Mouse (Mus musculus): Measurements from ENCODE around the gene Resp18.

Gene Resp18

DNA sequence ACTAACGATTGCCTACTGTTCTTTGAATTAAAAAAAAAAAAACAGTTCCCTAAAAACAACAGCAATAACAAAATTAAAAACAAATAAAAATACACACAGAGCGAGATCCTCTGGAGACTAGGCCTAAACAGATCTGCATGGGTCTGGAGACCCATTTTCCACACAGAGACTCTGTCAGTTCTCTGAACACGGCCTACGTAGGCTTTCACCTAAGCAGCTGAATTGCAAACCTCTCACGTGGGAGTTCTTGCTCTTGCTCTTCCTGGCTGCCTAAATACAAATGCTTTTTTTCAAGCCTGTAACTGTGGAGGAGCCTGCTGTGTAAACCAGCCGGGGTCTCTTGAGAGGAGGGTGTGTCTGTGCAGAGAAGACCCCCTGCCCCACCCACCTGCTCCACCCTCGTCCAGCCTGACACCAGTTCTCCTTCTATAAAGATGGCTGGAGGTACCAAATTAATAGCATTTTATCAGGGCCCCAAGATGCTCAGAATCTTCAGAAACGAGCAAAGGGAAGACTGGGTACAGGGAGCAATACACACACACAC, 11.7 kb upstream of the Resp18 start:
- peaks cover 29% of the 10 kb centered on the region for H3K4me1 ChIP-seq (replicated peaks; ENCODE audit: low read depth, low read length)
- H3K4me3 ChIP-seq (replicated peaks; ENCODE audit: low read length) = no peak overlapping the region
- H3K9me3 ChIP-seq (ENCODE audit: low read length) = no peaks in the 10 kb centered on the region
- peaks cover 6% of the 10 kb centered on the region; the same call in 1 of the 2 replicates for H3K27me3 ChIP-seq (ENCODE audit: insufficient read depth, low read length)
- H3K36me3 ChIP-seq (ENCODE audit: insufficient read depth, low read length) = no peaks in the 10 kb centered on the region
- TF ChIP-seq NANOG (IDR thresholded peaks at IDR 0.05; ENCODE audit: borderline replicate concordance, low read length) = no peak
- no peak for TF ChIP-seq CTCF (conservative IDR thresholded peaks at IDR 0.05; ENCODE audit: low read length)
- no peak for TF ChIP-seq POU5F1 (IDR thresholded peaks at IDR 0.05; ENCODE audit: borderline replicate concordance, low read length)

DNA sequence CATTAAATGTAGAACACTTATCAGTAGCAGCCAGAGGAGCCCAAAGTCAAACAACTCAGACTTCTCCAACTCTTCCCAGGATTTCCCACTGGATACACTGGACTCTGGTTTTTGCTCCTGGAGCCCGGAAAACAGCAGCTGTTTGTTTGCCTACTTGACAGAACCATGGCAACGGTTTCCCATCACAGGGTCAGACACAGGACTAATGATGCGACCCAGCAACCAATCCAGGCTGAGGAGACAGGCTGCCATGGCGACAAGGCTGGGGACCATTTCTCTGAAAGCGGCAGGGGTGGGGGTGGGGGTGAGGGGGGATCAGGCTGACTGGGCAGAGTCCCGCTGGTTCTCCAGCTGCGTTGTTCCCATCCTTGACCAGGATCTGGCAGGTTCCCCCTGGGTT, 11.2 kb upstream of the Resp18 start:
- H3K36me3 ChIP-seq (ENCODE audit: insufficient read depth, low read length) = no peaks in the 10 kb centered on the region
- no peak overlapping the region for H3K4me3 ChIP-seq (replicated peaks; ENCODE audit: low read length)
- peaks cover 29% of the 10 kb centered on the region for H3K4me1 ChIP-seq (replicated peaks; ENCODE audit: low read depth, low read length)
- H3K9me3 ChIP-seq (ENCODE audit: low read length) = no peaks in the 10 kb centered on the region
- peaks cover 10% of the 10 kb centered on the region; the same call in 1 of the 2 replicates for H3K27me3 ChIP-seq (ENCODE audit: insufficient read depth, low read length)
- TF ChIP-seq POU5F1 (IDR thresholded peaks at IDR 0.05; ENCODE audit: borderline replicate concordance, low read length) = no peak
- TF ChIP-seq CTCF (conservative IDR thresholded peaks at IDR 0.05; ENCODE audit: low read length) = no peak
- no peak for TF ChIP-seq NANOG (IDR thresholded peaks at IDR 0.05; ENCODE audit: borderline replicate concordance, low read length)

DNA sequence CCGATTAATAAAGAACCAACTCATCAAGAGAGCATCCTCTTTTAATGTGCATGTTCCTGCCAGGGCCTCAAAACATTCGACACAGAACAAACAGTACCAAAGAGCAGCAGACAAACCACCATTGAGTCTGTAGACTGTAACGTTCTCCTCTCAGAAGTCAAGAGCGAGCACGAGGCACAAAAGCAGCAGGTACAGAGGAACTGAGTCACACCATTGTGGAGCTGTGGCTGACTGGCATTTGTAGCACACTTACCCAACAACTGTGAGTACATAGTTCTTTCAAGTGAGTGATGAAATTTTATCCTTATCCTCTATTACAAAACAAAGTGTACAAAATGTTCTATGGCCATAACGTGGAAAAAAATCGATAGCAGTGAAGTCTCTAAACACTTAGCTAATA, 6.7 kb upstream of the Resp18 start:
- Histone ChIP-seq H3K27me3 (ENCODE audit: insufficient read depth, low read length) (peaks cover 8% of the 10 kb centered on the region), H3K36me3 (ENCODE audit: insufficient read depth, low read length) (no peaks in the 10 kb centered on the region), H3K9me3 (ENCODE audit: low read length) (peaks cover 14% of the 10 kb centered on the region), H3K4me1 (replicated peaks; ENCODE audit: low read depth, low read length) (peaks cover 20% of the 10 kb centered on the region), H3K4me3 (replicated peaks; ENCODE audit: low read length) (no peak overlapping the region)
- TF ChIP-seq NANOG (IDR thresholded peaks at IDR 0.05; ENCODE audit: borderline replicate concordance, low read length) (no peak), CTCF (conservative IDR thresholded peaks at IDR 0.05; ENCODE audit: low read length) (no peak)

DNA sequence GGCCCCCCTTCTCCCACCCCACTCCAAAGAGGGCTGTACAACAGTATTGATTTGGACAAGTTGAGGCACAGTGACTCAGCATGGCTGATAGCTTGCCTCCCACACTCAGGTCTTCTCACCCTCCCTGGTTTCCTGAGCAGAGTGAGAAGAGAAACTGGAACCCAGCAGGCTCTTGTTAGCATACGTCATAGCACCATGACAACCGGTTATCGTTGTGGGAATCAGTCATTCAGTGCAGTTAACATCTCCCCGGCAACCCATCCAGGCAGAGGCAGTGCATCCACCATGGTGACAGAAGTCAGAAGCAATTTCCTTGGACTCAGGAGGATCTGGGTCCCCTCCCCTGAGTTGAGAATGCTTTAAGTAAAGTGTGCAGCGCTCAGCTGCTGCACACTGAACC, 4.8 kb upstream of the Resp18 start:
- Histone ChIP-seq H3K9me3 (ENCODE audit: low read length) (peaks cover 14% of the 10 kb centered on the region), H3K27me3 (ENCODE audit: insufficient read depth, low read length) (peaks cover 23% of the 10 kb centered on the region), H3K4me1 (replicated peaks; ENCODE audit: low read depth, low read length) (peaks cover 20% of the 10 kb centered on the region), H3K4me3 (replicated peaks; ENCODE audit: low read length) (no peak overlapping the region), H3K36me3 (ENCODE audit: insufficient read depth, low read length) (no peaks in the 10 kb centered on the region)
- no peak for TF ChIP-seq POU5F1 (IDR thresholded peaks at IDR 0.05; ENCODE audit: borderline replicate concordance, low read length)
- TF ChIP-seq NANOG (IDR thresholded peaks at IDR 0.05; ENCODE audit: borderline replicate concordance, low read length) = no peak
- no peak for TF ChIP-seq CTCF (conservative IDR thresholded peaks at IDR 0.05; ENCODE audit: low read length)

DNA sequence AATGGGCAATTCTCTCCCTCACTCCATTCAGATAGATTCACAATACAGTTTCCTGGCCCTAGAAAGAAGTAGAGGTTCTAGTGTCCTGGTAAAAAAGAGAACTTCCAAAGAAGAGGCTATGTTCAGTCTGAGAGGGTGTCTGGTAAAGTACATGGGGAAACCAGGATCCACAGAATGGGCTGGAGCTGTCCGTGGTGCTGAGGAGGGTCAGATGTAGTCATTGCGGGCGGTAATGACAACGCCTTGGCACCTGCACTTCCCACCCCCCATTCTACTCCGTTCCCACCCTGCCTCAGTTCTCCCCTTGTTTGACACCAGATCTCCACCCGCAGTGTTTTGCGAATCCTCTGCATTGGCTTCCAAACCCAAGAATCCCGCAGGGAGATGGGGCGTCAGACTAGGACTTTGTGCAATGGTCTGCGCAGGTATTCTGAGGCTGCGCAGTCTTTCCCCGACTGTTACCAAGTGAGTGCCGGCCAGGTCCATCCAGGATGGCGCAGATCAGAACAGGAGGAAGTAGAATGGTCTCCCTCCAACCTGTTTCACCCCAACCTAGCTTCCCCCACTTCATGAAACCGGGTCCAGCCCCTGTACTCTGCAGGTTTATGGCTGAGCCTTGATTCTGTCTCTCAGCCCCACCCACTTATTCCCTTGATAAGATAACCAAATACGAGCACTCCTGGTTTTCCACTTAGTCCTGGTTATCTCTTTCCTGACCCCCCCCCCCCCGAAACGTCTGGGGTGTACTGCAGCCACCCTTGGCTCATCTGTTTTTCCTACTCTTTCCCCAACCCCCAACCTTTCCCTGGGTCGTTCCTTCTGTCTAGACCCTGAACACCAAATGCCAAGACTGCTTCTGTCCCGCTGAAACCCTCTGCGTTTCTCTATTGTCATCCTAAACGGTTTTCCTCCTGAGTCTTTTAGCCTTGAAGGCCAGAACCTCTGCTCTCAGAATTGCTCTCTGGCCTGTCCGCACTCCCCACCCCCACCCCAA, 723 bp downstream of the Resp18 start:
- Histone ChIP-seq H3K4me1 (replicated peaks; ENCODE audit: low read depth, low read length) (peaks cover 15% of the 10 kb centered on the region), H3K9me3 (ENCODE audit: low read length) (peaks cover 14% of the 10 kb centered on the region), H3K27me3 (ENCODE audit: insufficient read depth, low read length) (peaks cover 54% of the 10 kb centered on the region), H3K36me3 (ENCODE audit: insufficient read depth, low read length) (no peaks in the 10 kb centered on the region), H3K4me3 (replicated peaks; ENCODE audit: low read length) (peak overlapping the region; percentile 65)
- TF ChIP-seq POU5F1 (IDR thresholded peaks at IDR 0.05; ENCODE audit: borderline replicate concordance, low read length) = no peak
- TF ChIP-seq NANOG (IDR thresholded peaks at IDR 0.05; ENCODE audit: borderline replicate concordance, low read length) = no peak
- TF ChIP-seq CTCF (conservative IDR thresholded peaks at IDR 0.05; ENCODE audit: low read length) = no peak

DNA sequence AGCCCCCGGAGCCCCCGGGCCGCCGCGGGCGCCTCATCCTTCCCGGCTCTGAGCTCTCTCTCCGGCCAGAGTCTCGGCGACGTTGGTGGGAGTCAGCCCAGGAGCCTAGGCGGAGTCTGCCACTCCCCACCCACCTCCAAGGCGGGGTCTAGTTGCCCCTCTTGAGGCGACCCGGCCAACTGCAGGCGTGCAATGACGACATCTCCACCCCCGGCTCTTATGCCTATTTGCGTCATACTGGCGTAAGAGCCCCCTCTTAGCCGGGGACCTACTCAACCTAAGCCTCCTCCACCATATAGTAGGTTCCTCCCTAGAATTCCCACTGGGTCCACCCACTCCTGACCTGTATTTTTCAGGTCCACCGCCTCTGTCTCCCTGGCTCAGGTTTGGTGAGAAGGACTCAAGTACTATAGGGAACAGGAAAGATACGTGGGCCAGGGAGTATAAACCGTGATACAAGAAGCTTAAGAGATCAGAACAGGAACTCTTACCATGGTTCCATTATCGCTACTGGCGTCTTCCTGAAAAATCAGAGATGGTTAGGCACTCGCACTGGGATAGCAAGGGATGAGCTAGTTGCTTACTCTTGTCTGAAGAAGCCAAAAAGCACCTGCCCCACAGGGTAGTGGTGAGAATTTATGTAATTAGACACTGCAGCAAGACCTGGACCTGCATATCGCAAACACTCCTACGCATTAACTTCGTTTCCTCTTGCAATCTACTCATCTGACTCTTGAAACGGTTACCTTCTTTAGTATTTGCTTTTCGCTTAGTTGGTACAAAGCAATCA, 13.9 kb downstream of the Resp18 start, which contains the start of gene Ptprn:
Gene Ptprn (minus strand): TSS at position 412 of the 790 bp plus-strand sequence.
- no peaks in the 10 kb centered on the region for H3K9me3 ChIP-seq (ENCODE audit: low read length)
- no peaks in the 10 kb centered on the region for H3K36me3 ChIP-seq (ENCODE audit: insufficient read depth, low read length)
- TF ChIP-seq NANOG (IDR thresholded peaks at IDR 0.05; ENCODE audit: borderline replicate concordance, low read length) (no peak), POU5F1 (IDR thresholded peaks at IDR 0.05; ENCODE audit: borderline replicate concordance, low read length) (no peak), CTCF (conservative IDR thresholded peaks at IDR 0.05; ENCODE audit: low read length) (0 out of 2 replicates have a peak, but pooled peaks have one; percentile 10)
- peaks cover 19% of the 10 kb centered on the region for H3K4me1 ChIP-seq (replicated peaks; ENCODE audit: low read depth, low read length)
- H3K4me3 ChIP-seq (replicated peaks; ENCODE audit: low read length) = peak within 1 kb of the TSS; percentile 80
- H3K27me3 ChIP-seq (ENCODE audit: insufficient read depth, low read length) = peaks cover 41% of the 10 kb centered on the region

DNA sequence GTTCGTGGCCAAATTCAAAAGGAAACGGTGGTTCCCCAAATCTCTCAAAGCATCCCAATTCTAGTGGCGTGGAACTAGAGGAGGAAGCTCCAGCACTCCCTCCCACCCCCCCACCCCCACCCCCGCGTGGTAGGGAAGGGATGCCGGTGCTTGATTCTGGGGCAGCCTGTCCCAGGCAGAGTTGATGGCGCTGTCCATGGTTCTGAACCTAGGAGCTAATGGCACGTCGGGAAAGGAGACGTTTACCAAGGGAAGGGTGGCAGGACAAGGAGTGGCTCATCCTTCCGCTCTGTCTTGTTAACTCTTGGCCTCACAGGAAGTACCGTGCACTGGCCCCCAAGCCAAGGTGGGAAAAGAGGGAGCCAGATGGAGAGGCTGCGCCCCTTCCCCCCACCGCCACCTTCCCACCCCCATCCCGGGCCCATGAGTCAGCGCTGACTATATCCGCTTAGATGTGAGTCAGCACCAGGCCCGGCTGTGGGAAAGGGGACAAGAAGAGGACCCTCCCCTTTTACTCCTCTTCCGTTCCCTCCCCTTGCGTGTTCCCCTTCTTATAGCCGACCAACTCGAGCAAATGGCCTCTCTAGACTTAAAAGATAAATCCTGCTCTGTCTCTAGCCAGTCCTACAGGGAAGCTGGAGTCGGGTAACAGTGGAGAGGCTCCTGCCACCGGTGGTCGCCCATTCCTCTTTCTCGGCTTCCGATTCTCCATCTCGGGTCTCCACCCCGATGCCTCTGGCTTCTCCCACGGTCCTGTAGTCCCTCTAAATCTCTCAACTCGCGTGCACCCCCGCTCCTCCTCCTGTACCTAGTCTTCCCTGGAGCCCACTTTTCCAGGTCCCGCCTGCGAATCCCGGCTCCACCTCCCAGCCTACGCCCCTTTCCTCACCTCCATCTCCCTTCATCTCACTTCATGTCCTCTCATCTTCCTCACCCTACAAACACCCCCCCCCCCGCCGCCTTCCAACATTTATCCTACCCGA, 15.0 kb downstream of the Resp18 start:
- H3K4me3 ChIP-seq (replicated peaks; ENCODE audit: low read length) = peak overlapping the region; percentile 80
- TF ChIP-seq NANOG (IDR thresholded peaks at IDR 0.05; ENCODE audit: borderline replicate concordance, low read length) = no peak
- TF ChIP-seq POU5F1 (IDR thresholded peaks at IDR 0.05; ENCODE audit: borderline replicate concordance, low read length) = no peak
- no peak for TF ChIP-seq CTCF (conservative IDR thresholded peaks at IDR 0.05; ENCODE audit: low read length)
- peaks cover 19% of the 10 kb centered on the region for H3K4me1 ChIP-seq (replicated peaks; ENCODE audit: low read depth, low read length)
- H3K27me3 ChIP-seq (ENCODE audit: insufficient read depth, low read length) = peaks cover 33% of the 10 kb centered on the region
- no peaks in the 10 kb centered on the region for H3K36me3 ChIP-seq (ENCODE audit: insufficient read depth, low read length)
- H3K9me3 ChIP-seq (ENCODE audit: low read length) = no peaks in the 10 kb centered on the region

All from E14TG2a.4 (cell line).